Mouse (Mus musculus): ENCODE results near the gene Gtpbp4.

DNA sequence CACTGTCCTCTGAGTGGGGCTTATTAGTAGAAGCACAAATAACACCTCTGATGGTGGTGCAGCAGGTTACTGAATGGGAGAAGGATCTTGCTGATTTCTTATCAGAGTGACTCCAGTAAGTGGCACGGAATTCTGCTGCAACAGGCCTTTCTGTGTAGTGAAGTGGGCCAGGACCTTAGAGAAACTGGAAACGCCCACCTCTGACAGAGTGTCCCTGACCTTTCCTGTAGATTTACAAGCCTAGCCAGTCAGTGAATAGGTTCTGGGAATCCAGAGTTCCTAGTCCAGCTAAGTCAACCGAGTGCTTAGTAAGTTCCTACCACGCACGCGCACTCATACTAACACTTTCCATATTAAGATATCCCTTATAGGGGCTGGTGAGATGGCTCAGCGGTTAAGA lies 25.7 kb upstream of the Gtpbp4 start:
- TF ChIP-seq CTCF (IDR thresholded peaks at IDR 0.05; ENCODE audit: low read depth) (no peak), EP300 (optimal IDR thresholded peaks at IDR 0.05) (no peak)

Measured in stomach, postnatal 0 days (tissue).